Mouse (Mus musculus) mouse trophoblast stem cell (cell line): ENCODE measurements around the gene Elovl5.
"Not testable (repeated sequence)": the region's sequence is repeated elsewhere in the genome, so short reads cannot be mapped to it uniquely, and the experiment has no call there.

ENCODE experiments used
- in situ Hi-C, 2 experiments: fragments of 300-500 bp; cut with MseI, MboI; formaldehyde crosslinking; loops; 2 replicates in 1 of 2; 3 replicates in 1 of 2; pipeline ENCODE4 v1.15.1; 2025

Gene Elovl5

DNA sequence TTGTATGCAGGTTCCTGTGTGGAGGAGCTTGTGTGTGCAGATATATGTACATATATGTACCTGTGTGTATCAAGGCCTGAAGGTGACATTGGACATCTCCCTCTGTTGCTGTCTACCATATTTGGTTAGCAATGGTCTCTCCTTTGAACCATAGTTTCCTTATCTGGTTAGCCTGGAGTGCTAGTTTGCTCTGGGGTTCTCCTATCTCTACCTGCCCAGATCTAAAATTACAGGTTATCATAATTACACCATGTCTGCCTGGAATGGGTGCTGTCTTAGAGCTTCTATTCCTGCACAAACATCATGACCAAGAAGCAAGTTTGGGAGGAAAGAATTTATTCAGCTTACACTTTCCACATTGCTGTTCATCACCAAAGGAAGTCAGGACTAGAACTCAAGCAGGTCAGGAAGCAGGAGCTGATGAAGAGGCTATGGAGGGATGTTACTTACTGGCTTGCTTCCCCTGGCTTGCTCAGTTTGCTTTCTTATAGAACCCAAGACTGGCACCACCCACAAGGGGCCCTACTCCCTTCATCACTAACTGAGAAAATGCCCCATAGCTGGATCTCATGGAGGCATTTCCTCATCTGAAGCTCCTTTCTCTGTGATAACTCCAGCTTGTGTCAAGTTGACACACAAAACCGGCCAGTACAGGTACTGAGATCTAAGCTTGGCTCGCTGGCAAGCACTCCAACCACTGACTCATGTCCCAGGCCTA is 76.5 kb downstream of the Elovl5 start:
- in situ Hi-C loops: not testable (repeated sequence)

DNA sequence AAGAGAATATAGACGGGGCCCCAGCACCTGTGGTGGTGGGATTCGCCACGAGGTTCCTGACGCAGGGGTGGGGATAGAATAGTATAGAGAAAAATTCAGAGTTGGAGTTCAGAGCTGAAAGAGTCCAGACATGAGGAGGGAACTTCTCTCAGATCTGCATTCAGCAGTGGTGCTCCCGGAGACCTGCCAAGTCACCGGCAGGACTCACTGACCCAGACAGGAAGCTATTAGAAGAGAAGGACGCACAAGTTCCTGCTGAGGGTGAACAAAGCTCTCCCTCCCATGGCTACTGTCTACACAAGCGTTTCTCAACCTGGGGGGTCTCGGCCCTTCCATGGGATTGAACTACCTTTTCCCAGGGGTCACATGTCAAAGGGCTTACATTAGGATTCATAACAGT is 78.1 kb downstream of the Elovl5 start:
- in situ Hi-C loops: no loop called here

DNA sequence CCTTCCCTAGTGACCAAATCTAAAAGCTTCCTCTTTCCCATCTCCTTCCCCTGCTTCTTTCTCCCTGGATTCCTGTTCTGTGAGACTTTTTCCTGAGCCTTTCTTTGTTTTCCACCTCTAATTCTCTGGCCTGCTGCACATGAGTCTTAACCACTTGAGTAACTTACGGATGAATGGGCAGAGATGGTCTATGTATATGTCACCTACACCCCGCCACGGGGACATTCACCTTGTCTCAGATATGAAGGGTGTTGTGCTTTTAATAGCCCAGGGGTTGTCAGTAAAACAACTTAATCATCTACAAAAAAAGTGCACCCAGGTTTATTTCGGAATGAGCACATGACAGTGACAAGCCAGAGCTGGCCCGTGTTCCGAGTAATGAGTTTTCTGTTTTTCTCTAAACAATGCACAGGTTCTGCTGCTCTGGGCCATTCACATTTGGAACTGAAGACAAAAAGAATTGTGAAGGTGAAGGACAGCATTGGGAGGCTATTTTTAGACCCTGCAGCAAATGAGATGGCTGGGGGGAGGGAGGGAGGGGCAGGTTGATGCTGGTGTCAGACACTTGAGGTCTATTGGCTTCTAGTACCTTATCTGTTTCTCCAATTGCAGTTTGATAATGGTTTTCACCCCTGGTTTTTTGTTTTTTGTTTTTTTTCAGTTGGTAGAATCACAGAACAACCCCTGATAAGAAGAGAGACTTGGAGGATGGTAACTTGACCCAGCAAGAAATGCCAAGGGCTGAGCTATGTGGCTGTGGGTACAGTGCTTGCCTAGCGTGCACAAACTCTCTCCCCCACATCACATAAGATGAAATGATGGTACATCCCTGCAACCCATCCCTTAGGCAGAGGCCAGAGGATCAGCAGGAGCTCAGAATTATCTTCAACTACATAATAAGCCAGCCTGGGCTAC is 83.7 kb downstream of the Elovl5 start:
- in situ Hi-C loops: loop anchor here in 1 of 2 experiments (25.0 kb wide), 1 partner anchor 339 kb away; no protein-coding TSS in a partner anchor

DNA sequence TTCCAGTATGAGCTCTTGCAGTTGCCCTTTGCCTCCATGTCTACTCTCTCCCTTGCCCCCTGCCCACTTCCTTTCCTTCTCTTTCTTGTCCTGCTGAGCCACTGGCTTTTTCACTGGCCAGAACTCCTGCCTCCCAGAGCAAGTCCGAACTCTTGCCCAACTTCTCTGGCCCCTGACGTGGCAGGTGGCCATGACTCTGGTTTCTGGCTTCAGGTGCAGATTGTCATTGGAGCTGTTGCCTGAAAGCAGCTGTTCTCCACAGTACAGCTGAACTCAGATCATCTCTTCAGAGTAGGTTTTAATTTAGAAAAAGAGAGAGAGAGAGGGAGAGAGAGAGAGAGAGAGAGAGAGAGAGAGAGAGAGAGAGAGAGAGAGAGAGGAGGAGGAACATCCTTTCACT is 86.1 kb downstream of the Elovl5 start:
- in situ Hi-C loops: loop anchor here in 1 of 2 experiments (25.0 kb wide), 1 partner anchor 341 kb away; no protein-coding TSS in a partner anchor

DNA sequence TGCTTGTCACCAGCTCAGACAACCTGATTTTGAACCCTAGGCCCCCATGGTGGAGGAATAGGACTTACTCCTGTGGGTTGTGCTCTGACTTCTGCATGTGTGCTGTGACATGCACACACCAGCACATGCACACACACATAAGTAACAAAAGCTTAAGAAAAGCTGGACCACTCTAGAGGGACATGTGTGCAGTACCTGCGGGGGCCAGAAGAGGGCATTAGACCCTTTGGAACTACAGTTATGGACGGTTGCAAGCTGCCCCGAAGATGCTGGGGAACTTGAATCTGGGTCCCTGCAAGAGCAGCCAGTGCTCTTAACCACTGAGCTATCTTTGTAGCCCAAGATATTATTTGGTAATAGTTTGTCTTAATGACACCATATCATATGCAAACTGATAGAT is 88.3 kb downstream of the Elovl5 start:
- in situ Hi-C loops: loop anchor here in 1 of 2 experiments (5.0 to 25.0 kb wide), 2 partner anchors 183 to 343 kb away; no protein-coding TSS in a partner anchor

DNA sequence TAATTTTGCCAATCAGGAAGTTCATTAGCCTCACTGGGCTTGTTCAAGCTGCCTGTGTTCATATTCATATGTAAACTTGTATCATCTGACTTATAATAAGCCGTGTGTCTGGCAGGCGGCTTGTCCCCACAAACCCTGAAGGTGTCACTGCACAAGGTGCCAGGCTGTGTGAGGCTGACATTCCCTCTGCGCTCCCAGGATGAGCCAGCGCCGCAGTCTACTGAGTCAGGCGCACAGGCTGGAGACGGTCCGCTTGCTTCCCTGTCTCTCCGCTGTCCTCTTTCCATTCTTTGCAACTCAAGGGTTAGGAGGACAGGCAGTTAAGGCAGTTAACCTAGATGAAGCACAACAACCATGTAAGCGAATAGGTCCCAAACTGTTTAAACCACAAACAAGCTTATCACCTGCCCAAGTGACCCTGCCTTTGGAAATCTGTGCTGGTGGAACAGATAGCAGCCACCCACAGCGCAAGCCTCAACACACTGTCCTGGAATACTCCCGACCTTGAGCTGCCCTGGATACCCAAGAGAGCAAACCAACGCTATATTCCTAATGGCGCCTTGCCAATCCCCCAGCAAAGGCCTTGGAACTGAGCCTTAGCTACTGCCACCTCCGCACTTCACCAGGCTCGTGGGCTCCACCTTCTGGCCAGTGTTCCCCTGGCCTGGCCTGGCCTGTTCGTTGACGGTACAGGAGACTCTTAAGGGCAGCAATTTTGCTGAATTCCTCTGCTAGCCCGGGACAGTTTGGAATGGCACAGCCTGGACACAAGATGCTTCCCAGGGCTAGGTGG is 89.2 kb downstream of the Elovl5 start:
- in situ Hi-C loops: loop anchor here in 1 of 2 experiments (5.0 to 25.0 kb wide), 2 partner anchors 184 to 344 kb away; no protein-coding TSS in a partner anchor

DNA sequence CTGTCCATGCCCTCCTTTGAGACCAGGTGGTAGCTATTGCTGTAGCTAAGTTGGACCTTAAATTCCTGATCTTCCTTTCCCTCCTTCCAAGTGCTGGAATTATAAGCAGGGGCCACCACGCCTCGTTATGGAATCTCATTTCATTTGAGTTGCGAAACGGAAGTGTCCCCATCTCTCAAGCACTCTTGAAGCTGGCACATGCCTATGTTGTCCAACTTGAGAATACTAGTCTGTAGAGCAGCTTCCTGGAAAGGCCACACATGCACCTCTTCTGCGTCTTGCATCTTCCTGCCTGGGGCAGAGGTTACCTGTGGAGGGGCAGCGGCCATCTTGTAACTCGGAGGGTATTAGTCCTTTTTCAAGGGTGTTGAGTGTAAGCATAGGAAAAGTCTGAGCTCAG is 92.2 kb downstream of the Elovl5 start:
- in situ Hi-C loops: loop anchor here in 1 of 2 experiments (5.0 to 25.0 kb wide), 2 partner anchors 187 to 347 kb away; no protein-coding TSS in a partner anchor

DNA sequence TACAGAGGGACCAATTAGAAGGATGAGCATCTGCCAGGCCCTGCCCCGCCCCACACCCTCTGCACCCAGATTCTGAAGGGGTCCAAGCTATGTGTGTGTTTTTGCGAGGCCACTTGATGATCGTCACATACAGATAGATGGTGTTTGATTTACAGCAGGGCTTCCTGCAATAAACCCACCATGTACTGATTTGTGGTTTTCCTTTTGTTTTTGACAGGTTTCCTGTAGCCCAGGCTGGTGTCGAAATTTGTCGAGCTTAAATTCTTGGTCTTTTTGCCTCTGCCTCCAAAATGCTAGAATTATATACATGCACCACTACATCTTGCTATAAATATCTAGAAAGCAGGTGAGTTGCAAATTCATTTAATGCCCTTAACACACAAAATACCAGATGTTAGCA is 93.0 kb downstream of the Elovl5 start:
- in situ Hi-C loops: loop anchor here in 1 of 2 experiments (25.0 kb wide), 1 partner anchor 348 kb away; no protein-coding TSS in a partner anchor

DNA sequence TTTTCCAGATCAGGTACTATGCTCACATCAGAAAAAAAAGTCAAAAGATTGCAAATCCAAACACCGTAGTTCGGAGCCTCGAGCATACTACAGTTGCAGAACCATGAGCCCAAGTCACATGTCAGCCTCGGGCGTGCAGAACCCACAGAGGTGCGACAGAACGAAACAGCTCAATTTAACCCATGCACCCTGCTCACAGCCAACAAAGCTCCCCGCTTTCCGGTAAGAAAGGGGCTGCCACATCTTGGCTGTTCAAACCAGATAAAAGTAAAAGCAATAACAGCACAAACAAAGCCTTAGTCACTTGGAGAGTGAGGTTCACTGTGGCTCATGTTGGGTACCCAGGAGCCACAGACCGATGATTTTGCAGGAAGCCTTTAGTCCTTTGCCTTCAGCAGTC is 93.5 kb downstream of the Elovl5 start:
- in situ Hi-C loops: loop anchor here in 1 of 2 experiments (25.0 kb wide), 1 partner anchor 348 kb away; no protein-coding TSS in a partner anchor

DNA sequence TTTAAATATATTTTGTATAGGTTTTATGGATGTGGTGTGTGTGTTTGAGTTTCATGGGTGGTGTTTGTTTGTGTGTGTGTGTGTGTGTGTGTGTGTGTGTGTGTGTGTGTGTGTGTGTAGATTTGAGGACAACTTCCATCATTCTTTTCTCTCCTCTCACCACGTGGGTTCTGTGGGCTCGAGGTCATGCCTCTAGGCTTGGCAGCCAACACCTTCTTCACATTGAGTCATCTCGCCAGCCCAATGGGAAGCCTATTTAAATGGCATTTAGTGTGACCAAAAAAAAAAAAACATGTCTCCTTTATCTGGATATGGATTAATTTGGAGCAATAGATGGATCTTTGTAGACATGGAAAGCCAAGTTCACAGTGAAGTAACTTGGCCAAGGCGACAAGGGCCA is 94.9 kb downstream of the Elovl5 start:
- in situ Hi-C loops: loop anchor here in 1 of 2 experiments (25.0 kb wide), 1 partner anchor 350 kb away; no protein-coding TSS in a partner anchor

DNA sequence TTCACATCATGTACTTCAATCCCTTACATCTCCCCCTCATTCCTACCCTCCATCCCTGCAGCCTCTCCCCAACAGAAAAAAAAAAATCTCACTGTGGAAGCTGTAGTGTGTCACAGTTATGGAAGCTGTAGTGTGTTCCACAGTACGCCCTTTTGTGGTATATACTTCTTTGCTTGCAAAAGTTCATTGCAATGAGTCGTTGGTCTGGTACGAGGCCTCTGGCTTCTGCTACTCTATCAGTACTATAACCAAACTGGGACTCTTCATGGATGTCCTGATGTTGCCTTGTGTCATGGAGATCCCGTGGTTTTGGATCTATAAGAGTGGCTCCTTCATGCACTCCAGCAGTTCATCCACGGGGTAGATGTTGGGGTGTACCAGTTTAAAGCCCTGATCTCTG is 95.5 kb downstream of the Elovl5 start:
- in situ Hi-C loops: loop anchor here in 1 of 2 experiments (25.0 kb wide), 1 partner anchor 350 kb away; no protein-coding TSS in a partner anchor

DNA sequence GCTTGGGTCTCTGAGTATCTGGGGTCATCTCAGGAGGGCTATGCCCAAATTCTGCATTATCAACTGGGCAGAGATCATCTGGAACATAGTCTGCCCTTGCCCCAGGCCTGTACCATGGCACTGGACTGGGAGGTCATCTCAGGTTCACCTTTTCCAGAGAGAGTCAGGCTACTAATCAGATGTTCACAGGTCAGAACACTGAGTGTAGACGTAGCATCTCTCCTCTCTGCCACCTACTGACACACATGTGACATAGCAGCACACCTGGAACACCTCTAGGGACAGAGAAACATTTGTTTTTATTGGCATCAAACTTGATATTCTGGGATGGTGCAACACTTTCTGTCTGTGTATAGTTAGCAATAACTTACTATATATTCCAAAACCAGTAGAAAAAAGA is 96.6 kb downstream of the Elovl5 start:
- in situ Hi-C loops: loop anchor here in 1 of 2 experiments (25.0 kb wide), 1 partner anchor 352 kb away; no protein-coding TSS in a partner anchor

DNA sequence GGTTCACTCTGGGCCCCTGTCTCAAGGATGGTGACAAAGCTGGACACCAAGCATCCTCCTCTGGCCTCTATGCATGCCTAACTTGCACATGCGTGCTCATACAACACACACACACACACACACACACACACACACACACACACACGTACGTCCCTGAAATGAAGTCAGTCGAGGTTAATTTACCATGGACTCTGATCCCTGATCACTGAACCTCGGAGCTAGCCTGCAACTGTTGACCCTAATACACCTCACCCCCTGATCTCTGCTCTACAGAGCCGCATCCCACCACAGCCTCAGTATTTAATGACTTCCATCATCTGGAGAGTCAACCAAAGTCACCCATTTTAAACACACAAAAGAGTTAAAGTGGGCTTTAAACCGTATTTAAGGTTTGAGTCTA is 98.7 kb downstream of the Elovl5 start:
- in situ Hi-C loops: loop anchor here in 1 of 2 experiments (25.0 kb wide), 1 partner anchor 354 kb away; no protein-coding TSS in a partner anchor

DNA sequence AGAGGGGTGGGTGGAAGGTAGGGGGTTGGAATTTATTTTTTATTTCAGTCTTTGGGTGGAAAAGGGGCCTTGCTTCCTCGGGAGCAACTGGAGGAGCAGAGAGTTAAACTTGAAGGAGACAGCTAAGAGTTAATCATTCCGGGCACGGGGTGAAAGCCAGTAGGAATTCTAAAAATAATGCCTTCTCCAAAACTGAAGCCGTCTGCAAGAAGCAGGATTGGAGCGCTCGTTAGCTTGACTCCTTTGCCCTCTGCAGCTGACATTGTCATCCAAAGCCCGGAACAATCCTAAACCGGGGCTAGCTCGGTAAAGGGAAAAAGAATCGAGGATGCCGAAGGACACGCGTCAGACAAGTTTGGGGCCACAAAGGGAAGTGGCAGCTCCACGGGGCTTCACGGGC is 99.1 kb downstream of the Elovl5 start:
- in situ Hi-C loops: loop anchor here in 1 of 2 experiments (25.0 kb wide), 1 partner anchor 354 kb away; no protein-coding TSS in a partner anchor

DNA sequence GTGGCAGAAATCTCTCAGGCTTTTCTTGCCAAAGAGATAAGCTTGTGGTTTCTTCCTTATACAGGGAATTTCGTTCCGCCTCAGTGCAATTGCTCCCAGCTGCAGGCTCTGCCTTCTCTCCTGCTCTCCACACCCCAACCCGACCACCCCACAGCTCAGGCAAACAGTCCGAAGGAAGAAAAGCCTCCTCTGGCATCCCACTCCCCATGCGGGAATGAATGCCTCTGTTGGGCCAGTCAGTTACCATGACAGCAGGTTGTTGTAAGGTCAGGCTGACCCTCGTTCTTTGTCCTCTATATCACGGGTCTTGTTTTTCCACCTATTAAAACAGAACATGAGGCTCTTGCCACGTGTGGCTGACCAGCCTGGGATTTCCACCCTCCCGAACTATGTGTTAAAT is 104.1 kb downstream of the Elovl5 start:
- in situ Hi-C loops: loop anchor here (5.0 to 25.0 kb wide), 2 partner anchors 214 to 359 kb away; no protein-coding TSS in a partner anchor

DNA sequence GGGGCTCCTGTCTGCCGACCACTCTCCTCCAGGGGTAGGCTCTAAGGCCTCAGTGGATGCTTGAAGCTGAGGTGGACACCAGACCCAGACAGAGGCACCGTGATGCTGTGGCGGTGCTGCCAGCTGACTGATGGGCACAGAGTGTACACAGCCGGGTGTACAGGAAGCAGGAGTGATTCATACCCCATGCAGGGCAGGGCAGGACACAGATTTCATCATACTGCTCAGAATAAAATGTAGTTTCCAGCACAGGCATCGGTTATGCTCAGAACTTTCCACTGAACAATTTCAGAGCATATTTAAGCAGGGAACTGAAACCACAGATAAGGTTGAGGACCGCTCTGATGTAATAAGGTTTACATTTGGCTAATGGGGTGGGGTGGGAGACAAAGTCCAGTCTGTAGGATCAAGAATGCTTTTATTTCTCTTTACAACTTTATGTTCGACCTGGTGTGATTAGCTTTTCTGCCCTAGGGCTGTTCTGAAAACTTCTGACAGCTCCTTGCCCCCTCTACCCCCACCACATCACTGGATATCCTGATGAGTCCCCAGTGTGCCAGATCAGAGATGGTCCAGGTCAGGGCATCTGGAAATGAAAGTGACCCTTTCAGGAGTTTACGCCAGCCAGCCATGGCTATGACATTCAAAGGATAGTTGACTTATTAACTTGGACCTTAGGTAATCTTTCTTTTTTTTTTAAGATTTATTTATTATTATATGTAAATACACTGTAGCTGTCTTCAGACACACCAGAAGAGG is 105.2 kb downstream of the Elovl5 start:
- in situ Hi-C loops: loop anchor here (5.0 to 25.0 kb wide), 2 partner anchors 215 to 360 kb away; no protein-coding TSS in a partner anchor

DNA sequence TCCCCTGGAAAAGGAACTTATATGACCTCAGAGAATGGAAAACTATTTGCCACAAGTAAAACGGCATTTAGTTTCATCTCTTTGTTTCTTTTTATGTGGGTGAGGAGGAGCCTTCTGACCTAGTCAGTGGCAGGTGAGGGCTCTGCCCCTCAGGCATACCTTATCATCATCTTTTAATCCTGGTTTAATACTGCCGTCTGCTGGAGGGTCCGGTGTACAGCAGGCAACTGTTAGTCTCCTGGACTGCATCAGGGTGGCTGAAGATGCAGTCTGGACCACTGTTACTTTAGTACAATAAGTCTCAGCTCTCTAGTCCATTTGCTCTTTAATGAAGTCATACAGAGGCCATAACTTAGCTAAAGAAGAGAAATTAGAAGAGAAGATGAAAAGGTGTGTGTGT is 107.7 kb downstream of the Elovl5 start:
- in situ Hi-C loops: loop anchor here (5.0 to 25.0 kb wide), 2 partner anchors 218 to 363 kb away; no protein-coding TSS in a partner anchor

DNA sequence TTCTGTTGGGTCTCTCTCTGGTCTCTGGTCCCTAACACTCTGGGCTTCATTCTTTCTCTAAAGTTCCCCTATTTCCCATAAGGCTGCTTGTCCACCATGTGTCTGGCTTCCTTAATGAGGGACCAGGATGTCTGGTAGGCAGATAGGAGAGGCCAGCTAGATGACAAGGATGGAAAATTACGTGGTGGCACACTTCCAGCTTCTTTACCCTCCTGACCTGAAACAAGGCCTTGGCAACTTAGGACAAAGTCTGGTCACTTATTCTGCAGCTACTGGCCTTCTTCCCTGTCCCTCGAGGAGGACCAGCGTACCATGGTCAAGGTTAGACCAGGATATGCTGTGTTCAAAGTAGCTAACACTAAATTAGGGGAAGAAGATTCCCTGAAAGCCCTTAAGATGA is 109.9 kb downstream of the Elovl5 start:
- in situ Hi-C loops: no loop called here

DNA sequence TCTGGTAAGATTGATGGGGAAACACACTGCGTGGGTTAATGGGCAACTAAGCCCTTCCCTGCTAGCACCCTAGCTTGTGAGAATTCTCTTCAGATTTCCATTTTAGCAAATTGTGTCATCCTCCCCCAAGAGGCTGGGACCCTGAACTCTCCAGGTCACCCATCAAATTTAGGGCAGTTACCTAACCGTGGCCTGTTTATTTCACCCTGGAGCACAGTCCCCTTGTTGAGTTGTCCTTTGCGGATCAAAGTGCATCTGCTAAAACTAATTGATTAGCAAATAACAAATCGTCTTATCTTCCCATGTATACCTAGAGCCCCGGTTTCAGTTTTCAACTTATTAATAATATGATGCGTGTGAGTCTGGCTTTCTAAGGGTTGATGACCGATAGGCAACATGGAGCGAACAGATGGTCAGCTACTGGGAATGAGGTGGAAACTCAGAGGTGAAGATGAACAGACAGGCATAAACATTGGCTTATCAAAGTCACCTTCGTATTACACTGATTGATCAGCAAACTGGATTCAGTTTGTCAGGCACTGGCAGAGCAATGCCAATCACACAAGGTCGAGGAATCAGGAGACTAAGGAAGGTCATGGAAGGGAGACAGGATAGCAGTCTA is 113.8 kb downstream of the Elovl5 start:
- in situ Hi-C loops: no loop called here
